Mouse (Mus musculus): ENCODE measurements around the gene 4930518I15Rik.

- TF ChIP-seq POLR2A (IDR thresholded peaks at IDR 0.05; ENCODE audit: control insufficient read depth, low read depth, low read length) (no peak), CTCF (IDR thresholded peaks at IDR 0.05; ENCODE audit: control insufficient read depth, insufficient read depth, insufficient replicate concordance, low read depth, low read length) (no peak)
Observed at GRCm38 (mm10) chr2:156898374-156898773, 40.6 kb upstream of the 4930518I15Rik start.

Measured in testis, adult 2 months (tissue).